Mouse (Mus musculus) stomach, embryonic 16.5 days (tissue): ENCODE measurements at regions not wholly inside any gene's neighbourhood (a gene's known extent, or its start where the extent isn't known, plus 50 kb on each side); places are given as distances from the start of the nearest gene placed in this dataset.

Source experiments
- ATAC-seq: fragments of 200-750 bp; cut with Nextera tagmentation; 2 replicates; pipeline ENCODE4 v1.8.0; 2017; ENCODE audit warnings: moderate number of reproducible peaks, moderate TSS enrichment; ENCODE audit not compliant: insufficient read depth, low FRiP score
- H3K27ac ChIP-seq: fragments of 300-500 bp; sonication (generic); 2 replicates; pipeline ENCODE4 v1.5.1; 2014; ENCODE audit warnings: low read length
- H3K27me3 ChIP-seq: fragments of 300-500 bp; sonication (generic); 2 replicates; pipeline ENCODE4 v1.6.1; 2014; ENCODE audit warnings: low read length, control low read depth, mixed read lengths; ENCODE audit not compliant: control insufficient read depth, insufficient read depth
- H3K36me3 ChIP-seq: fragments of 300-500 bp; sonication (generic); 2 replicates; pipeline ENCODE4 v1.6.1; 2014; ENCODE audit warnings: low read length; ENCODE audit not compliant: control insufficient read depth, insufficient read depth
- H3K4me1 ChIP-seq: fragments of 300-500 bp; sonication (generic); 2 replicates; pipeline ENCODE4 v1.6.1; 2014; ENCODE audit warnings: low read length, control low read depth, mixed read lengths; ENCODE audit not compliant: control insufficient read depth, insufficient read depth
- H3K4me2 ChIP-seq: fragments of 300-500 bp; sonication (generic); 2 replicates; pipeline ENCODE4 v1.6.1; 2014; ENCODE audit warnings: low read depth, low read length, mixed read lengths
- H3K4me3 ChIP-seq: fragments of 300-500 bp; sonication (generic); replicated peaks from 2 replicates; pipeline ENCODE4 v1.5.1; 2014; ENCODE audit warnings: mild to moderate bottlenecking, low read length
- H3K9ac ChIP-seq: fragments of 300-500 bp; sonication (generic); 2 replicates; pipeline ENCODE4 v1.6.1; 2014; ENCODE audit warnings: low read length
- H3K9me3 ChIP-seq: fragments of 300-500 bp; sonication (generic); replicated peaks from 2 replicates; pipeline ENCODE4 v1.6.1; 2016; ENCODE audit warnings: low read length, control low read depth; ENCODE audit not compliant: control insufficient read depth
- WGBS: fragments of 180-500 bp; shearing (Covaris S2); extraction: QIAGEN DNeasy Blood & Tissue Kit; methylation state at CpG from one replicate; pipeline ENCODE4 v1.1.7; 2014; 5-methylcytosine and 5-hydroxymethylcytosine counted together

- Histone ChIP-seq H3K4me1 (no peaks in the 10 kb centered on the region), H3K9ac (no peak overlapping the region), H3K27me3 (no peaks in the 10 kb centered on the region), H3K4me2 (no peak overlapping the region), H3K4me3 (no peak overlapping the region), H3K36me3 (no peaks in the 10 kb centered on the region), H3K9me3 (no peaks in the 10 kb centered on the region), H3K27ac (no peak overlapping the region)
- no peak for ATAC-seq
- 69% methylated on average over 4 of the region's 4 CpGs for WGBS
Observed at GRCm38 (mm10) chr3:60395299-60395698, 77.3 kb upstream of the Mbnl1 start.

GRCm38 (mm10) chr3:60396971-60397370 lies 75.7 kb upstream of the Mbnl1 start:
- ATAC-seq = no peak
- H3K9me3 ChIP-seq = no peaks in the 10 kb centered on the region
- H3K36me3 ChIP-seq = no peaks in the 10 kb centered on the region
- no peak overlapping the region for H3K9ac ChIP-seq
- H3K27ac ChIP-seq = no peak overlapping the region
- H3K4me1 ChIP-seq = no peaks in the 10 kb centered on the region
- no peak overlapping the region for H3K4me2 ChIP-seq
- no peaks in the 10 kb centered on the region for H3K27me3 ChIP-seq
- 76% methylated on average over 3 of the region's 3 CpGs for WGBS
- no peak overlapping the region for H3K4me3 ChIP-seq

- Histone ChIP-seq H3K36me3 (no peaks in the 10 kb centered on the region), H3K9ac (no peak overlapping the region), H3K4me1 (no peaks in the 10 kb centered on the region), H3K4me3 (no peak overlapping the region), H3K9me3 (no peaks in the 10 kb centered on the region), H3K4me2 (no peak overlapping the region), H3K27me3 (no peaks in the 10 kb centered on the region), H3K27ac (no peak overlapping the region)
- ATAC-seq = no peak
Observed at GRCm38 (mm10) chr3:60398796-60399195, 73.8 kb upstream of the Mbnl1 start.

- ATAC-seq = no peak
- H3K4me3 ChIP-seq = no peak overlapping the region
Observed at GRCm38 (mm10) chr3:60402251-60402830, 70.3 kb upstream of the Mbnl1 start.

GRCm38 (mm10) chr3:60407426-60407825 lies 65.2 kb upstream of the Mbnl1 start:
- ATAC-seq = no peak
- 0 out of 2 replicates have a peak, but pooled peaks cover 4% of the 10 kb centered on the region for H3K4me1 ChIP-seq
- no peak overlapping the region for H3K27ac ChIP-seq
- no peak overlapping the region for H3K4me3 ChIP-seq
- H3K9ac ChIP-seq = no peak overlapping the region
- no peak overlapping the region for H3K4me2 ChIP-seq
- WGBS = 85% methylated on average over 2 of the region's 2 CpGs
- H3K36me3 ChIP-seq = no peaks in the 10 kb centered on the region
- H3K9me3 ChIP-seq = no peaks in the 10 kb centered on the region
- no peaks in the 10 kb centered on the region for H3K27me3 ChIP-seq

More at GRCm38 (mm10) chr3:60402251-60402830, 70.3 kb upstream of the Mbnl1 start:
- H3K36me3 ChIP-seq = no peaks in the 10 kb centered on the region
- H3K9ac ChIP-seq = no peak overlapping the region
- no peaks in the 10 kb centered on the region for H3K4me1 ChIP-seq
- H3K27me3 ChIP-seq = no peaks in the 10 kb centered on the region
- H3K9me3 ChIP-seq = no peaks in the 10 kb centered on the region
- 71% methylated on average over 5 of the region's 5 CpGs for WGBS
- no peak overlapping the region for H3K4me2 ChIP-seq
- no peak overlapping the region for H3K27ac ChIP-seq

GRCm38 (mm10) chr3:60407906-60408305 lies 64.7 kb upstream of the Mbnl1 start:
- Histone ChIP-seq H3K4me2 (no peak overlapping the region), H3K9ac (no peak overlapping the region), H3K36me3 (no peaks in the 10 kb centered on the region), H3K27ac (no peak overlapping the region), H3K9me3 (no peaks in the 10 kb centered on the region), H3K4me3 (no peak overlapping the region), H3K4me1 (0 out of 2 replicates have a peak, but pooled peaks cover 4% of the 10 kb centered on the region), H3K27me3 (no peaks in the 10 kb centered on the region)
- no peak for ATAC-seq
- WGBS = 64% methylated on average over 1 of the region's 1 CpGs

GRCm38 (mm10) chr3:60408553-60409282 lies 63.9 kb upstream of the Mbnl1 start:
- peak overlapping the region; percentile 64 for H3K9ac ChIP-seq

GRCm38 (mm10) chr3:60409283-60409633 lies 63.4 kb upstream of the Mbnl1 start:
- Histone ChIP-seq H3K9ac (no peak overlapping the region), H3K4me1 (0 out of 2 replicates have a peak, but pooled peaks cover 4% of the 10 kb centered on the region), H3K27ac (peak overlapping the region; percentile 68), H3K27me3 (no peaks in the 10 kb centered on the region), H3K9me3 (no peaks in the 10 kb centered on the region), H3K36me3 (no peaks in the 10 kb centered on the region), H3K4me3 (peak overlapping the region; percentile 43; the same call in 1 of the 2 replicates), H3K4me2 (peak overlapping the region; percentile 55)
- no peak for ATAC-seq

More at GRCm38 (mm10) chr3:60408553-60409282, 63.9 kb upstream of the Mbnl1 start:
- peak; percentile 81; the same call in 1 of the 2 replicates for ATAC-seq
- peak overlapping the region; percentile 43 for H3K4me3 ChIP-seq
- H3K36me3 ChIP-seq = no peaks in the 10 kb centered on the region
- no peaks in the 10 kb centered on the region for H3K9me3 ChIP-seq
- H3K4me1 ChIP-seq = 0 out of 2 replicates have a peak, but pooled peaks cover 4% of the 10 kb centered on the region
- 10% methylated on average over 7 of the region's 7 CpGs for WGBS
- H3K4me2 ChIP-seq = peak overlapping the region; percentile 55
- no peaks in the 10 kb centered on the region for H3K27me3 ChIP-seq
- H3K27ac ChIP-seq = peak overlapping the region; percentile 68

GRCm38 (mm10) chr3:60411746-60412145 lies 60.9 kb upstream of the Mbnl1 start:
- Histone ChIP-seq H3K9ac (no peak overlapping the region), H3K4me3 (no peak overlapping the region), H3K4me1 (0 out of 2 replicates have a peak, but pooled peaks cover 4% of the 10 kb centered on the region), H3K27me3 (no peaks in the 10 kb centered on the region), H3K36me3 (no peaks in the 10 kb centered on the region), H3K4me2 (no peak overlapping the region), H3K9me3 (no peaks in the 10 kb centered on the region), H3K27ac (no peak overlapping the region)
- ATAC-seq = no peak
- 88% methylated on average over 1 of the region's 1 CpGs for WGBS
